Mouse (Mus musculus) C2C12 (cell line): ENCODE data around the gene Gse1.

Experiments used
- CEBPB ChIP-seq: IDR thresholded peaks from one replicate; pipeline ENCODE4 v1.6.1; 2011; ENCODE audit warnings: low read depth, mild to moderate bottlenecking, control low read depth, moderate library complexity
- CTCF ChIP-seq: IDR thresholded peaks from one replicate; pipeline ENCODE4 v1.5.1; 2011; ENCODE audit not compliant: control insufficient read depth, insufficient read depth, insufficient read length
- MAX ChIP-seq: IDR thresholded peaks from one replicate; pipeline ENCODE4 v1.6.1; 2011; ENCODE audit warnings: mild to moderate bottlenecking, control low read depth
- MYOD1 ChIP-seq: IDR thresholded peaks from one replicate; pipeline ENCODE4 v1.6.1; 2011; ENCODE audit warnings: low read depth; ENCODE audit not compliant: control insufficient read depth, insufficient read length
- MYOG ChIP-seq: IDR thresholded peaks from one replicate; pipeline ENCODE4 v1.6.1; 2011; ENCODE audit not compliant: control insufficient read depth, insufficient read length; ENCODE audit errors: extremely low read depth
- USF1 ChIP-seq: IDR thresholded peaks from one replicate; pipeline ENCODE4 v1.6.1; 2011; ENCODE audit warnings: low read depth, mild to moderate bottlenecking, control low read depth, moderate library complexity

DNA sequence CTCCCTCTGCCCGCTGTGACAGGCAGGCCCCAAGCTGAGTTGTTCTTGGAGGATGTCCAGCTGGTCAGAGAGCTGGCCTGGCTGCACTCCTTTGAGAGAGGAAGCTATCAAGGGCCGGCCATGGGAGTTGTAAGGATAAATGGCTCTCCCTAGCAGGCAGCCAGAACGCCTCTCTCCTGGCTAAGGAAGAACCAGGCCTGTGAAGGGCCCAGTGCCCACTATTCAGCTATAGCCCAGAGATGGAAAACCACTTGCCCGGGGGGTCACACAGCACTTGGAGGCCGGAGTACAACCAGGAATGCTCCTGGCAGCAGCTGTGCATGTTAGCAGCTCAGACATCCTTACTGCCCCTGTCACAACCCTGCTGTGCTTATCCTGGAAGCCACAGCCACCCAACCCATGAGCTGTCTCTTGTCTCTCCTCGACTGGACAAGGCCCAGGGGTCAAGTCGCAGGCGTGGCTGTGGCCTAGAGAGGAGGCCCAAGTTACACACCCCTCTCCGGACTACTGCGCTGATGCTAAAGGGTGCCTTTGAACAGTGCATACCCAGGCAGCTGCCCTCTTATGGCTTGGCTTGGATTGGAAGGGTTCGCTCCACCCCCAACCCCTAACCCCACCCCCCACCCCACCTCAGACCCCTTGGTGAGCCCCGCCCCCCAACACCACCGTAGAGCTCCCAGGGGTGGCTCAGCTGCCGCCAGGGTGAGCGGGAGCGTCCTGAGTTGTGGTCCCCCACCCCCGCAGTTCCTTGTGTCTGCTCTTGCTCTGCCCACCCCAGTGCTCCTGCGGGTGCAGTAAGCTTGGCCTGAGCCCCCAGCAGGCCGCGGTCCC is 276.2 kb downstream of the Gse1 start:
- TF ChIP-seq CTCF (no peak), MYOG (no peak), MYOD1 (no peak), USF1 (no peak), MAX (no peak), CEBPB (no peak)
